Mouse (Mus musculus): ENCODE data around the gene Cdk2ap2.

DNA sequence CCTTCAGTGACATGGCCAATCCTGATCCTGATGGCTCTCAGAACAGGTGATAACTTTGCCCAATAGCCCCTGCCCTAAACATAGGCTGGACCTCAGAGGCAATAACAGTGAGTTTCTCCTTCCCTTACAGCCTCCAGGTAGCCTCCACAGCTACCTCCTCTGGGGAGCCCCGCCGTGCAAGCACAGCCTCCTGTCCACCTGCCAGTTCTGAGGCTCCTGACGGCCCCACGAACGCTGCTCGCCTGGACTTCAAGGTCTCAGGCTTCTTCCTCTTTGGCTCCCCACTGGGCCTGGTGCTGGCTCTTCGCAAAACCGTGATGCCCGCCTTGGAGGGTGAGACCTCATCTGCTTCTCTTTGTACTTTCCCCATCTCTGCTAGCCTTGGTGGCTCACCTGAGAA lies 11.6 kb downstream of the Cdk2ap2 start:
- TF ChIP-seq CTCF (IDR thresholded peaks at IDR 0.05; ENCODE audit: low read depth) (no peak), EP300 (optimal IDR thresholded peaks at IDR 0.05) (no peak)
